Comparison of ENCODE assay signal across 8 mouse cellular contexts in genomic region chr10:8213906-8214421, GRCm38 (mm10).
A peak's percentile ranks its signal among the peaks of the same experiment; 100 is the strongest.
DNase-seq lines count a peak whose midpoint lies in the region; ATAC-seq and TF ChIP-seq lines count a peak whose summit lies in the region.

No protein-coding gene starts in this region.

- WGBS in heart, embryonic 16.5 days: 35% methylated on average over 16 of the region's 16 CpGs
- WGBS in thymus, adult 2 months: 8% methylated on average over 16 of the region's 16 CpGs

- no peak overlapping the region for H3K4me3 ChIP-seq in heart, embryonic 16.5 days (ENCODE audit: low read length)
- peak overlapping the region; percentile 87 for H3K4me3 ChIP-seq in megakaryocyte, embryonic 14.5 days (replicated peaks)
- H3K4me3 ChIP-seq in thymus, adult 2 months (ENCODE audit: control insufficient read depth, insufficient read depth, low read length): peak overlapping the region; percentile 18; the same call in 1 of the 2 replicates

- peaks cover 8% of the 10 kb centered on the region; the same call in 1 of the 2 replicates for H3K4me1 ChIP-seq in heart, embryonic 16.5 days (ENCODE audit: control insufficient read depth, insufficient read depth, low read length)
- peaks cover 21% of the 10 kb centered on the region for H3K4me1 ChIP-seq in megakaryocyte, embryonic 14.5 days
- H3K4me1 ChIP-seq in thymus, adult 2 months (replicated peaks; ENCODE audit: control insufficient read depth, insufficient read depth, low read length): peaks cover 19% of the 10 kb centered on the region

- no peaks in the 10 kb centered on the region for H3K27me3 ChIP-seq in heart, embryonic 16.5 days (ENCODE audit: control insufficient read depth, insufficient read depth, low read length)
- H3K27me3 ChIP-seq in megakaryocyte, embryonic 14.5 days (replicated peaks): peaks cover 7% of the 10 kb centered on the region
- no peaks in the 10 kb centered on the region for H3K27me3 ChIP-seq in thymus, adult 2 months (ENCODE audit: control insufficient read depth, insufficient read depth, low read length)

- H3K36me3 ChIP-seq in heart, embryonic 16.5 days (ENCODE audit: control insufficient read depth, insufficient read depth): no peaks in the 10 kb centered on the region
- H3K36me3 ChIP-seq in megakaryocyte, embryonic 14.5 days (replicated peaks; ENCODE audit: low read length): no peaks in the 10 kb centered on the region
- no peaks in the 10 kb centered on the region for H3K36me3 ChIP-seq in thymus, adult 2 months (ENCODE audit: control insufficient read depth, insufficient read depth, low read length)

- intact Hi-C loops in gastrocnemius, postnatal 36 days (cut with DNase I): no loop called here

- ATAC-seq in heart, embryonic 16.5 days (replicated peaks; ENCODE audit: extremely low read depth, insufficient read depth, low FRiP score): peak; percentile 66

- H3K4me2 ChIP-seq in heart, embryonic 16.5 days (ENCODE audit: low read depth, low read length): peak overlapping the region; percentile 6; the same call in 1 of the 2 replicates

- no peaks in the 10 kb centered on the region for H3K9me3 ChIP-seq in heart, embryonic 16.5 days (replicated peaks; ENCODE audit: control insufficient read depth, low read length)
- no peaks in the 10 kb centered on the region for H3K9me3 ChIP-seq in megakaryocyte, embryonic 14.5 days

- DNase-seq in gastrocnemius, postnatal 25 days: peak; percentile 12
- no peak for DNase-seq in gastrocnemius, postnatal 36 days
- DNase-seq in kidney, postnatal 36 days: peak; percentile 35 to 66
- DNase-seq in thymus, adult 2 months: peak; percentile 90
- no peak for DNase-seq in layer of hippocampus, postnatal 10 days (ENCODE audit: low spot score in 2 of 2)
- DNase-seq in layer of hippocampus, postnatal 14 days (ENCODE audit: low spot score in 2 of 2): no peak

- no peak overlapping the region for H3K9ac ChIP-seq in heart, embryonic 16.5 days (ENCODE audit: low read length)

- peak; percentile 30; the same call in 1 of the 2 replicates for TF ChIP-seq CTCF in thymus, adult 2 months (IDR thresholded peaks at IDR 0.05; ENCODE audit: borderline replicate concordance, control insufficient read depth, extremely low read depth, insufficient read depth, low read length, poor library complexity)

- TF ChIP-seq POLR2A in thymus, adult 2 months (IDR thresholded peaks at IDR 0.05; ENCODE audit: control insufficient read depth, extremely low read depth, insufficient read depth, low read length, poor library complexity): peak; percentile 83

- no peak overlapping the region for H3K27ac ChIP-seq in heart, embryonic 16.5 days (ENCODE audit: low read length)
- H3K27ac ChIP-seq in thymus, adult 2 months (ENCODE audit: control insufficient read depth, insufficient read depth, low read length): peak overlapping the region; percentile 98

Comparison
In these comparisons a context has a peak if more than half of its experiments do, and no peak if none do; other contexts are left out.
1. DNase-seq: peak in gastrocnemius, postnatal 25 days (single experiment), kidney, postnatal 36 days (2 of 2) and thymus, adult 2 months (single experiment); none in gastrocnemius, postnatal 36 days (0 of 2), layer of hippocampus, postnatal 10 days (0 of 2) and layer of hippocampus, postnatal 14 days (0 of 2).